Mouse (Mus musculus) stomach, adult 2 months (tissue): ENCODE data around the gene Thrap3. TPM values are rescaled to one million over a fixed set of nuclear protein-coding genes. Genes with fewer than 3 reads are reported as not detected.

Experiments used
- polyA plus RNA-seq: library from polyadenylated mRNA; depleted of rRNA; stranded (reverse); fragments of >200 nt; gene quantifications from 2 replicates; pipeline ENCODE4 v1.2.3, GENCODE M21; 2012; rRNA removed

Gene Thrap3
- 9.9 and 15.7 TPM in 2 replicates for polyA plus RNA-seq

DNA sequence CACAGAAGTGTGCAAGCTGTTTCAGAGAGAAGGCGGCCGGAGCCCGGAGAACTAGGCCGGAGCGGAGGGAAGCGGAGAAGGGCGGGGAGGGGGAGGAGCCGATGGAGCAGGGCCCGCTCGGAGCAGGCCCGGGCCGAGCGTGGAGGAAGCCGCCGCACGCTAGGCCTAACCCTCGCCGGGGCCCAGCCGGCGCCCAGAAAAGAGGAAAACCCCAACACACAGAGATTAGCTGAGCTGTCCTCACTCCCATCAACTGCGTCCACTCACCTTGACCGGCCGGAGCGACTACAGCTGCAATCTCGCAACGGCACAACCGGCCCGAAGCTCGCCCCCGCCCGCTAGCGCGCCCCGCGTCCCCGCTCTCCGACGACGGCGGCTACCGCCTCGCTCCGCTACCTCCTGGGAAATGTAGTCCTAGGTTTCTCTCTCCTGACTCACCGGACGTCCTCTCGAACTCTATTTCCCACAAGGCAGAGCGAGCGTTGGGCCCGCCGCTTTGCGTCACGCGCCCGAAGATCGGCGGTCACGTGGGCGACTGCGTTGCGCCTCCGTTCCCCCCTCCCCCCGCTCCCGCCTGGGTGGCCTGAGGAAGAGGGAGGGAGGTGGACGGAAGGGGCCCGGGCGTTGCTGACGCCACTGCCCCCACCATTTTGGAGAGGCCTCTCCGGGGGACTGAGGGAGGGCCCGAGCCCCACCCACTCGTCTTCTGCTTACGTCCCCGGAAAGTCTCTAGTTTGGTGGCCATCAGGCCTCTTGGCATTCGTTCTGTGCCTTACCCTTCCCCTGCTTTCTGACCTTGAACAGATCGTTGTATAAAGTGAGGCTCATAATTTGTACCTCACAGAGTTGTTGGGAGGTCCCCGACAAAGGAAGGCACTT, at the start of gene Thrap3:
TSS of gene Thrap3 (minus strand) at position 458 of the 879 bp plus-strand sequence.

DNA sequence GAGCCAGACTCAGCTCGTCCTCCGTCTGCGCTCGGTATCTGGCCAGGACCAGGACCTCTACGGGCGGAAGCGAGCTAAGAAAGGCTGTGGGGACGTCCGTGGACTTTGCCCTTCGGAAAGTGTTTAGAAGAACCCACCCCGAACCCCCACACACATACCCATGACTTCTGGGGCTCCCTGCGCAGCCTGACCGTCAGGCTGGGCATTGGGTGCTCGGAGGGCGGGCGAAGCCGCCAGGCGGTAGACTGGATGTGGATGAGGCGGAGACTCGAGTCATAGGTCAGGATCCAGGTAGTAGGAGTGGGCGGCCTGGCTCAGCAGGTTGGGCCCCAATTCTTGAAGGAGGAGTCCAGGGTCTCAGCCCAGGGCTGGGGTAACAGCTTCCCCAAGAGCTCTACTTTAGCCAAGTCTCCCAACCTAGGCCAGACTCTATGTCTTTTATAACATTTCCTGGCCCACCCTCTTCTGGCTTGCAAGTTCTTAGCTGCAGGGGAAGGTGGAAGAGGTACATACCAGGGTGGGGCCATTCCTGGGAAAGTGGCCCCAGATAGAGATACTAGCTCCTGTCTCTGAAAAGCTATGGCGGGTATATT, 39.4 kb downstream of the Thrap3 start, which contains the start of gene Sh3d21:
TSS of gene Sh3d21 (minus strand) at position 425 of the 593 bp plus-strand sequence.

DNA sequence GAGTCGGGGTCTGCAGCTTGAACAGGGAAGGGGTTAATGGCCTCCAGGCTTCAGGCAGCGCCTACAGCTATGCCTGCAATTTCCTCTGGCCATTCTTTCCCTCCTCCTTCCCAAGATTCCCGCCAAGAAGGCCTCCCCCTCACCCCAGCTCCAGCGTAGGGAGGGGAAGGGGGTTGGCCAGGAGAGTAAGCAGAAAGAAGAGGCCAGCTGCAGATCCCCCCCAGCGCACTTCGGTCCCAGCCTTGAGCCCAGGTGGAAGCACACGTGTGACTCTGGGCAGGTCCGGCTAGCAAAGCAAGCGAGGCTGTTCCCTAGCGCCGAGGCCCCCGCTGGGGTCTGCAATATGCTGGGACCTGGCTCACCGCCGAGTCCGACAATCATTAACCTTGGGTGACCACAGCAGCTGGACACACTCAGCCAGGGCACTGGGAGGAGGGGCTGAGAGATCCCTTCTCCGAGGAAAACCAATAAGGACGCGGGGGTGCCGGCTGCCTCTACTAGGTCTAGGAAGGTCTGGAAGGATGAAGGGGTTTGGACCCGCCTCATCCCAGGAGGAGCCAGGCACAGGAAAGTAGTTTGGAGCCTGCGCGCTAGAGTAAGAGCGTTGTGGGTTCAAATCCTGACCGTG, 54.9 kb downstream of the Thrap3 start, which contains the start of gene Eva1b:
TSS of gene Eva1b (plus strand) at position 212 of the 628 bp plus-strand sequence.

Other genes with a start within 250 kb of the Thrap3 start
- 0.68 and 1.0 TPM in 2 replicates for gene Csf3r, start 178.2 kb downstream of the Thrap3 start, polyA plus RNA-seq
- 31.7 and 90.0 TPM in 2 replicates for gene Mrps15, start 155.8 kb downstream of the Thrap3 start, polyA plus RNA-seq
- gene Oscp1, start 144.2 kb downstream of the Thrap3 start, polyA plus RNA-seq, result 0.17 and 0.31 TPM in 2 replicates
- 12.5 and 15.2 TPM in 2 replicates for gene Lsm10, start 106.1 kb downstream of the Thrap3 start, polyA plus RNA-seq
- gene Stk40, start 98.8 kb downstream of the Thrap3 start, polyA plus RNA-seq, result 15.4 and 21.0 TPM in 2 replicates
- 33.1 and 68.5 TPM in 2 replicates for gene Eva1b, start 55.0 kb downstream of the Thrap3 start, polyA plus RNA-seq
- gene Sh3d21, start 39.3 kb downstream of the Thrap3 start, polyA plus RNA-seq, result 2.1 and 4.1 TPM in 2 replicates
- 37.2 and 66.6 TPM in 2 replicates for gene Map7d1, start 53.6 kb upstream of the Thrap3 start, polyA plus RNA-seq
- 7.2 and 9.1 TPM in 2 replicates for gene Trappc3, start 59.6 kb upstream of the Thrap3 start, polyA plus RNA-seq
- gene Col8a2, start 84.0 kb upstream of the Thrap3 start, polyA plus RNA-seq, result 1.4 and 2.1 TPM in 2 replicates
- 19.3 and 23.9 TPM in 2 replicates for gene Adprhl2, start 118.9 kb upstream of the Thrap3 start, polyA plus RNA-seq
- gene Tekt2, start 122.9 kb upstream of the Thrap3 start, polyA plus RNA-seq, result 0.98 and 1.5 TPM in 2 replicates
- gene Ago3, start 226.8 kb upstream of the Thrap3 start, polyA plus RNA-seq, result 6.6 and 6.7 TPM in 2 replicates